Mouse (Mus musculus) C2C12 (cell line): ENCODE results near the gene Tmem254c. TPM values are rescaled to one million over a fixed set of nuclear protein-coding genes. Genes with fewer than 3 reads are reported as not detected.
"Not testable (repeated sequence)": the region's sequence is repeated elsewhere in the genome, so short reads cannot be mapped to it uniquely, and the experiment has no call there.

Experiments
- H3K27me3 ChIP-seq: one replicate; pipeline ENCODE4 v1.6.1; 2011; ENCODE audit not compliant: control insufficient read depth, insufficient read depth, insufficient read length
- H3K36me3 ChIP-seq: one replicate; pipeline ENCODE4 v1.6.1; 2011; ENCODE audit not compliant: control insufficient read depth, insufficient read depth
- H3K4me3 ChIP-seq: one replicate; pipeline ENCODE4 v1.5.1; 2011; ENCODE audit warnings: mild to moderate bottlenecking, control low read depth; ENCODE audit not compliant: poor library complexity, insufficient read depth, severe bottlenecking
- H3K79me2 ChIP-seq: one replicate; pipeline ENCODE4 v1.6.1; 2011; ENCODE audit not compliant: control insufficient read depth, insufficient read depth
- H3K79me3 ChIP-seq: one replicate; pipeline ENCODE4 v1.6.1; 2011; ENCODE audit warnings: low read depth, control low read depth
- H3ac ChIP-seq: one replicate; pipeline ENCODE3; 2011; ENCODE audit warnings: low read depth; ENCODE audit not compliant: control insufficient read depth, insufficient read length
- polyA plus RNA-seq: library from polyadenylated mRNA; unstranded; fragments of >200 nt; fragmentation: generic; extraction: Trizol; gene quantifications from one replicate; pipeline ENCODE4 v1.2.1, GENCODE M21; 2012; ENCODE audit warnings: missing spikeins

The Tmem254c gene
- polyA plus RNA-seq, 1 experiment = 3.7 TPM

GRCm38 (mm10) chr14:26042611-26043010, 24.5 kb downstream of the Tmem254c start, which contains the start of gene Gm9780:
Gene Gm9780 (minus strand): TSS chr14:26042711.
- H3K4me3 ChIP-seq, H3K79me3 ChIP-seq, H3ac ChIP-seq, H3K79me2 ChIP-seq, H3K36me3 ChIP-seq, H3K27me3 ChIP-seq: not testable (repeated sequence)

DNA sequence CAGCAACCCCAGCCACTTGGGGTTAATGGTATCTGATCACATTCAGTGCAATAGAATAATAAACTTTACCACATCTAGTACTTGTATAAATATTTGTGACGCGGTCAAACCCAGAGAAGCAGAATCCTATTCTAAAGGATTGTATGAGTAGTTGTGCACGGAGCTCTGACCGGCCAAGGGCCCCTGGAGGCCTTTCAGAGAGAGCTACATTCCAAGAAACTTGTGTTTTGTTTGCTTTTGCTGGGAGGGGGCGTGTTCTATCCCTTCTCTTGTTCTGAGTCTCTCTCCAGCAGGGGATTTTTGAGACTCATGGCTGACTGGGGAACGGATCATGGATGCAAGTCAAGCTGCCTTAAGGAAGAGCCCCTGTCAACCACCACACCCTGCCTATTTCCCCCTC, 31.7 kb downstream of the Tmem254c start:
- H3K4me3 ChIP-seq = not testable (repeated sequence)

GRCm38 (mm10) chr14:26034364-26034763, 32.8 kb downstream of the Tmem254c start:
- not testable (repeated sequence) for H3K79me2 ChIP-seq, H3K79me3 ChIP-seq, H3K36me3 ChIP-seq, H3ac ChIP-seq, H3K27me3 ChIP-seq, H3K4me3 ChIP-seq

More for the DNA sequence above, 31.7 kb downstream of the Tmem254c start:
- H3ac ChIP-seq, H3K79me3 ChIP-seq, H3K36me3 ChIP-seq, H3K27me3 ChIP-seq, H3K79me2 ChIP-seq: not testable (repeated sequence)

DNA sequence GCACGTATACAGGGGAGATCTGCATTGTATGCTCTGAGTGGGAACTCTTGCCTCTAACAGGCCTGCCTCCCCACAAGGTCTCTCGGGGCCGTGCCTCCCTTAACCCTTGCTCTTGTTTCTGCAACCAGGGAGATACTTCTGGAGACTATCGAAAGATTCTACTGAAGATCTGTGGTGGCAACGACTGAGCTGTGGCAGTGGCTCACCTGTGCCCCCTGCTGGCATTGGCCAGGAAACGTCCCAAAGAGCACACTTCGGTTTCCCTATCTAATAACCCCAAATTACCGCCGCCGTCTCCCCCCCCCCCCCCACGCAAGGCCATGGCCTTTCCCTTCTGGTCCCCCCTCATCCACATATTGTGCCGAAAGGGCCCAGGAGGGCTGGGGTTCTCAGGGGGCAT, 41.5 kb downstream of the Tmem254c start:
- H3K79me2 ChIP-seq, H3ac ChIP-seq, H3K27me3 ChIP-seq, H3K36me3 ChIP-seq, H3K79me3 ChIP-seq, H3K4me3 ChIP-seq: not testable (repeated sequence)

DNA sequence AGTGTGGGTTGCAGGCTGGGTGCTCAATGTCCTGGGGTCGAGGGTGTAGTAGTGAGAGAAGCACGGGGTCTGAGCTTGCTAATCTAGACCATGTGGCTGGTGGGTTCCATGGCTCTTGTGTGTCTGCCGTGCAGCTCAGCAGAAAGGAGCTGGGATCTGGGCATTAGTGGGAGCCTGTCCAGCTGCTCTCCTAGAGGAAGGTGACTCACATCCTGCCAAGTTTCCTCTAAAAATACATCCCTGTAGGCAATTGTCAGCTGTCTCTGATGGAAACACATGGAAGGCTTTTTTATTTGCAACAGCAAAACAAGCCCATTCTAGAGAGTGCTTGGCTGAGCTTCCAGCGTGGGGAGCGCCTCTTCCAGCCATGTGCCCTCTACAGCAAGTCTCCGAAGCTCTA, 44.3 kb downstream of the Tmem254c start:
- not testable (repeated sequence) for H3K27me3 ChIP-seq, H3K79me2 ChIP-seq, H3K79me3 ChIP-seq, H3ac ChIP-seq, H3K4me3 ChIP-seq, H3K36me3 ChIP-seq

- H3K27me3 ChIP-seq, H3K79me3 ChIP-seq, H3ac ChIP-seq, H3K36me3 ChIP-seq, H3K79me2 ChIP-seq, H3K4me3 ChIP-seq: not testable (repeated sequence)
These were observed 45.6 kb downstream of the Tmem254c start for GRCm38 (mm10) chr14:26021555-26021954.

- not testable (repeated sequence) for H3K4me3 ChIP-seq, H3K79me3 ChIP-seq, H3K27me3 ChIP-seq, H3K79me2 ChIP-seq, H3K36me3 ChIP-seq, H3ac ChIP-seq
These were observed 50.7 kb downstream of the Tmem254c start for GRCm38 (mm10) chr14:26016414-26016813.

Other genes starting within 250 kb of the Tmem254c start
- gene Anxa11, start 225.2 kb downstream of the Tmem254c start, polyA plus RNA-seq = 33.3 TPM
- 0.30 TPM for gene Plac9a, start 164.3 kb downstream of the Tmem254c start, polyA plus RNA-seq
- 0.56 TPM for gene Tmem254a, start 139.7 kb downstream of the Tmem254c start, polyA plus RNA-seq
- gene Cphx1, start 129.1 kb downstream of the Tmem254c start, polyA plus RNA-seq = not detected
- not detected for gene Duxbl1, start 88.8 kb downstream of the Tmem254c start, polyA plus RNA-seq
- 0.96 TPM for gene Gm9780, start 24.6 kb downstream of the Tmem254c start, polyA plus RNA-seq
- not detected for gene Cphx2, start 14.2 kb upstream of the Tmem254c start, polyA plus RNA-seq
- gene Cphx3, start 14.9 kb upstream of the Tmem254c start, polyA plus RNA-seq = not detected
- gene Duxbl2, start 51.0 kb upstream of the Tmem254c start, polyA plus RNA-seq = not detected
- gene Plac9b, start 115.1 kb upstream of the Tmem254c start, polyA plus RNA-seq = 4.8 TPM
- gene Tmem254b, start 139.7 kb upstream of the Tmem254c start, polyA plus RNA-seq = 5.8 TPM
- 0.11 TPM for gene Duxbl3, start 190.6 kb upstream of the Tmem254c start, polyA plus RNA-seq